Mouse (Mus musculus) gastrocnemius, adult 8-10 months (tissue): ENCODE measurements around the gene Gm28053. TPM values are rescaled to one million over a fixed set of nuclear protein-coding genes. Genes with fewer than 3 reads are reported as not detected.

Experiments
- DNase-seq, 2 experiments: peaks; one replicate each; pipeline ENCODE4 v3.0.0; 2022; ENCODE audit warnings: low spot score in 2 of 2
- total RNA-seq, 4 experiments: library from RNA; stranded (reverse); gene quantifications; 2 replicates each; pipeline ENCODE4 v1.2.4; 2022

The Gm28053 gene
- total RNA-seq, 4 experiments from 2014 or later, result 1.2 to 2.4 (median 1.4) TPM; not detected in 1

DNA sequence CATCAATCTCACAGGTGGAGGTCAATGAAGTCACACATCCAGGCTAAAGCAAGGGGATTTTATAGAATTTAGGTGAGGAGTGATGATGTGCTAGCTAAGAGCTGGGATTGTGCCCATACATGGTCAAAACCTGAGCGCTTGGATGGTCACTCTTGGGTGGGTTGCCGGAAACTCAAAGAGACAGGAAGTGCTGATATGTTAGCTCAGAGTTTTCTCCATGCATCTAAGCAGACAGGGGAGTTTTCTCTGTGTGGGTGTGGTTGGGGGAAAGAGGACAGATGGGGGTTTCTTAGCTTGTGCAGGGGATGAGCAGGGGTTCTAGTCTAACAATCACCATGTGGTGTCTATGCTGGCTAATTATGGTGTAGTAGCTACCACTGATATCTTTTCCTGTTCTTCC is 29.1 kb upstream of the Gm28053 start:
- no peak for DNase-seq

GRCm38 (mm10) chr6:48692962-48693361 is 25.4 kb upstream of the Gm28053 start:
- DNase-seq, result no peak

DNA sequence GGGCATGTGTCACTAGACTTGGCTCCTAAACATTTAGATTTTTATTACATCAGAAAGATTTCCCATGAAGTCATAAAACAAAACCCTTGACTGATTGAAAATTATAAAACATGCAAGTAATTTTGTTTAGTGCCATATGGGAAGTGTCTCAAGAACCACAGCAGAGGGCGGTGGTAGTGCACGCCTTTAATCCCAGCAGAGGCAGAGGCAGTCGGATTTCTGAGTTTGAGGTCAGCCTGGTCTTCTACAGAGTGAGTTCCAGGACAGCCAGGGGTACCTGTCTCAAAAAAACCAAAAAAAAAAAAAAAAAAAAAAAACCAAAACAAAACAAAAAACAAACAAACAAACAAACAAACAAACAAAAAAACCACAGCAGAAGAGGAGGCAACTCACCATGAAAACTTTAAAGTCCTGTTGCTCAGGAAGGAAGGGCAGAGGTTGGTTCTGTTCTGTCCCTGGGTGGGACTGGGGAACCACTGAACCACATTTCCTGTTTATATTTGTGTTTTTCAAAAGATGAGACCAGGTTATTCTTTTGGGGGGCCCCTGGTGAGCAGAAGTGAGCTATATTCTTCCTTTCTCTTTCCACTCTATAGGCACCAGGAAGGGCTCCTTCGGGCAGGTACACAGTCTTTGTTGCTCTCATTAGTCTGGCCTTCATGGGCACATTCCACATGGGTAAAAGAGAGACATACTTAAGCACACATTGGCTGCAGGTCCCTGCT is 21.4 kb upstream of the Gm28053 start:
- no peak for DNase-seq

DNA sequence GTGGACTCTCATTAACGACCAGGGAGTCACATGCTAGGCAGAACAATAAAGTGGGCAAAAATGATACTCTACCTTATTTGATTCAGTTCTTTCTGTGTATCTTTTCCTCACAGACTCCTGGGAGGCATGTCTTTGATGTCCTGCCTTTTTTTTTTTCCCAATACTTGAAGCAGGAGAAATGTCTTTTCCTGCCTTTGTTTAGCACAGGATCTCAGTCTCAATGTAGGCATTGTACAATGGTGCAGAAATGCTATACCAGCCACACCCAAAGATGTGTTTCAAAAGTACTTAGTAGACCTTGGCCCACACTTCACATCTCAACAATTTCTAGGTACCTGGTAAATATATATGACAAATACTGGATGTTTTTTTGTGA is 20.9 kb upstream of the Gm28053 start:
- DNase-seq, result no peak

DNA sequence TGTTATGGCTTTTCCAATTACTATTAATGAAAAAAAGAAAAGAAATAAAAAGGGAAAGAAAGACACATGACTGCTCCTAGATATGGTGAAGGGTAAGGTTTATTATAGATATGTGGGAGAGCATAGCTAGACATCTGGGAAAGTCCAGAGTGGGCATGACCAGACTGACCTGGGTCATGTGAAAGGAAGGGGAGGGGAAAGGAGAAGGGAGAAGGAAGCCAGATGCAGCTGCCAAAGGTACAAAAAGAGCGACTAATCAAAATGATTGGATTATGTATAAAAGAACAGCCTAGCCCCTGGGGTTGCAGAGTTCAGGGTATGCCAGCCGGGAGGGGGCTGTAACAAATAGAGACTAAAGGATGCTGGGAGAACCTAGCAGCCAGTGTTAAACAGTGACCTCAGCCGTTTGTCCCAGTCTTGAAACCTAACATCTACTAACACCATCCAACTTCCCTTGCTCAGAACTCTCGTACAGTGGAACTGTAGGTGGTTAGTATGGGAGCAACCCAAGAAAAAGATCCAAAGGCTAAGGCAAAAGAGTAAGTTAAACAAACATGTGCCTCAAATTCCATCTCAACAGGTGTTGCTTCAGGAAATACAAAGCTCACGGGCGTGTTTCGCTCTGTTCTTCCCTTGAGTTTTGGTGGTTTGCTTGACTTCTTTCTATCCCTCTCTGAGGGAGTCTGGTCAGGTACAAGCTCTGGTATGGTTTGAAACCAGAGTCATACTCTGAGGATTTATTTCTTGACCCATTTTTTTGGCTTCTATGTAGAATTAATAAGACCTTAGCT is 20.1 kb upstream of the Gm28053 start:
- DNase-seq, result no peak

- no peak for DNase-seq
Observed at GRCm38 (mm10) chr6:48698888-48699287, 19.5 kb upstream of the Gm28053 start.

GRCm38 (mm10) chr6:48700251-48701075 is 17.9 kb upstream of the Gm28053 start:
- DNase-seq, result no peak

DNA sequence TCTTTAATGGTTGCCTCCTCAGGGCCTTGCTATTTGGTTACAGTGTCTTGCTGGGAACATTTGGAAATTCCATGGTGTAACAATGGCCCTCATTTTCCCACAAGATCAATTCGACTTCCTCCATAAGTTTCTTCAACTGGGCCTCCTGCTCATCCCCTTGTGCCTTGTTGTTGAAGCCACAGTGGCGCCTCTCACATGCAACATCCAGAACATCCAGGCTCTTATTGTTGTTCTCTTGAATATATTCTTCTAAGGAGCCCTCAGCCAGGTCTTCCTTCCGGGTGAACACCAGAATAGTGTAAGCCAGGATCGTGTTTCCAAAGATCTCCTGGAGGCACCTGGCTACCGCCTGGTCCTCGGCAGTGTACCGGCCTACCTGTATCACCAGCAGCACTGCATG is 16.3 kb upstream of the Gm28053 start:
- DNase-seq, result no peak

DNA sequence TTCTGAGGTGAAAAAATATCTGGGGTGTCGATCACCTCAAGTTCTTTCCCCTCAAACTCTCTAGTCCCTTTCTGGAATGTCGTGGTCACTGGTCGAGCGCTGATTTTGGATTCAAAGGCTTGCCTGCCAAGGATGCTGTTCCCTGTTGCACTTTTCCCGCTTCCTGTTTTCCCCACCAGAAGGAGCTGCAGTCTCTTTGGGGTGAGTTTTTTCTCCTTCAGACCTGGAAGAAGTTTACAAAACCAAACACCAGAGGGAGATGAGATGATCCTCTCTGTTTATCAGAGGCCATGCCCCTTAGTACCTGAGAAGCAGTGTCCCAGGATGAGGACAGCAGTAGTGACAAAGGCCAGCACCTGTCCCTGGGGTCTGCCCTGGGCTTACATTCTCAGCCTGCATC is 15.8 kb upstream of the Gm28053 start:
- no peak for DNase-seq

DNA sequence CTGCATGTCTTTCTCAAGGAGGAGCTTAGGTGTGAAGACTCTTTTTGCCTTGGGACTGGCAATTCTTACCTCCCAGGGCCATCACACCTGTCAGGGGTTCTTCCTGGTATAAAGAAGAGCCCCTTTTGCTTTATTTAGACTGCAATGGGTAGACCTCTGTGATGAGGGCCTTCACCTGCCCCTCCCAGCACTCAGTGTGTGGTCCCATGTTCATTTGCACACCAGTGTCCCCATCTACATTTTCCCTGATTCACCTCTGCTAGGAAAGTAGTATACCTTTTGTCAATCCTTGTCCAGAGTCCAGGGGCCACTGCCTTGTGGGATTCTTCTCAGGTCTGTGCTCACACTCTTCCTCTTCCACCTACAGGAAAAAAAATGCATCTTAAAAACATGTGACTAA is 14.3 kb upstream of the Gm28053 start:
- DNase-seq, result no peak

- DNase-seq, result no peak
Observed at GRCm38 (mm10) chr6:48706130-48706529, 12.3 kb upstream of the Gm28053 start.

GRCm38 (mm10) chr6:48720326-48720725 is 1.9 kb downstream of the Gm28053 start:
- DNase-seq, result no peak

GRCm38 (mm10) chr6:48723468-48723867 is 5.1 kb downstream of the Gm28053 start:
- no peak for DNase-seq

- no peak for DNase-seq
Observed at GRCm38 (mm10) chr6:48725476-48725875, 7.1 kb downstream of the Gm28053 start.

DNA sequence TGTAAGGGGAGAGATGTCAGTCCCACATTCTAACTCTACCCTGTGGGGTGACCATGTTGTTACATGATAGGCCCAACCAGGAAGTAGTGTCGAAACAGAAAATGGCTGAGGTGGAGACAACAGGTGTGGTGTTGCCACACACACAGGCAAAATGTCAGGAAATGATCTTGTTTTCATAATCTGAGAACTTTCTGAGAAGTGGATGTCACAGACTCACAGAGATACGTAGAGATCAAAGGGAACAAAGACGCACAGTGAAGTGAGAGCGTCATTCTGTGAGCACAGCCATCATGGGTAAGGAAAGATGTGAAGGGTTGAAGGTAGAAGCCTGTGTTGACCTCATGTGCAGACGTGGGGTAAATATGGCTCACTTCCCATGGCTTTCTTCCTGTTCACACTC is 9.4 kb downstream of the Gm28053 start:
- no peak for DNase-seq

- no peak for DNase-seq
Observed at GRCm38 (mm10) chr6:48732864-48733304, 14.5 kb downstream of the Gm28053 start.

- no peak for DNase-seq
Observed at GRCm38 (mm10) chr6:48733660-48734059, 15.3 kb downstream of the Gm28053 start.

GRCm38 (mm10) chr6:48737053-48737452 is 18.6 kb downstream of the Gm28053 start:
- no peak for DNase-seq

GRCm38 (mm10) chr6:48737688-48738087 is 19.3 kb downstream of the Gm28053 start:
- DNase-seq, result no peak

DNA sequence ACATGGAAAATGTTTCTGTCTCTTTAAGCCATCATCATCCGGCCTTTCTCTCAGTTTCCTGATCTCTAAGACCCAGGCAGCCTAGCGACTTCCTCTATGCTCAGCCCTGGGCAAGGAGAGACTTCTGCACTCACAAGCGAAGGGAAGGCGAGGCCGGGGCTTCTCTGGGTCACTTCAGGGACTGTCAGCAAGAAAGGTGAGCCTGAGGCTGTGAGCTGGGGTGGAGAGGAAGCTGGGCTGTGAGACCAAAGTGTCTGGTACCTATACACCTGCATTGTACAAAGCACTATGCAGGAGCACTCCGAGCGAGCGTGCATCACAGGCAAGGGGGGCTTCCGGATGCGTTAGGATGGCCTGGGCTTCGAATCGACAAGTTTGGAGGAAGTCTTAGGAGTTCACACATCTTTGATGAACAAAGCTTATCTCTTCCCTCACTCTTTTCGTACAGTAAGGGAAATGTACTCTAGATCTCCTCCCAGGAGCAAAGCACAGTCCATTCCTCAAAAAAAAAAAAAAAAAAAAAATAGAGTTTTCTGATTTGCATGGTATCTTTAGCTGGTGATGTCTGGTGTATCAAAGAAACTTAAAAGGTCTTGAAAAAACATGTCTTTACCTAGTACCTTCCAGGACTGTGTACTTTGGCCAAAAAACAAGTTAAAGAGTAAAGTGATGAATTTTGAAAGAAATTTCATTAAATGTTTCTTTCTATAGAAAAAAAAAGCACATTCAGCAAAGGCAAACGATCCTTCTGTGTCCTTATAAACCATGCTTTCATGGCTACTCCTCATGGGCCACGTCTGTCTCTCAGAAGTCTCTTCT is 20.8 kb downstream of the Gm28053 start, which contains the start of gene Gimap1:
Gene Gimap1 (plus strand): TSS at position 94 of the 819 bp plus-strand sequence.
- no peak for DNase-seq

GRCm38 (mm10) chr6:48739780-48740055 is 21.3 kb downstream of the Gm28053 start:
- no peak for DNase-seq
